Mouse (Mus musculus) mesoderm, embryonic 11.5 days (tissue): Measurements from ENCODE around the gene Socs5.

ENCODE experiments used
- DNase-seq: peaks from one replicate; pipeline ENCODE4 v3.0.0-alpha.2; 2012; ENCODE audit warnings: low read depth, low spot score

Gene Socs5

DNA sequence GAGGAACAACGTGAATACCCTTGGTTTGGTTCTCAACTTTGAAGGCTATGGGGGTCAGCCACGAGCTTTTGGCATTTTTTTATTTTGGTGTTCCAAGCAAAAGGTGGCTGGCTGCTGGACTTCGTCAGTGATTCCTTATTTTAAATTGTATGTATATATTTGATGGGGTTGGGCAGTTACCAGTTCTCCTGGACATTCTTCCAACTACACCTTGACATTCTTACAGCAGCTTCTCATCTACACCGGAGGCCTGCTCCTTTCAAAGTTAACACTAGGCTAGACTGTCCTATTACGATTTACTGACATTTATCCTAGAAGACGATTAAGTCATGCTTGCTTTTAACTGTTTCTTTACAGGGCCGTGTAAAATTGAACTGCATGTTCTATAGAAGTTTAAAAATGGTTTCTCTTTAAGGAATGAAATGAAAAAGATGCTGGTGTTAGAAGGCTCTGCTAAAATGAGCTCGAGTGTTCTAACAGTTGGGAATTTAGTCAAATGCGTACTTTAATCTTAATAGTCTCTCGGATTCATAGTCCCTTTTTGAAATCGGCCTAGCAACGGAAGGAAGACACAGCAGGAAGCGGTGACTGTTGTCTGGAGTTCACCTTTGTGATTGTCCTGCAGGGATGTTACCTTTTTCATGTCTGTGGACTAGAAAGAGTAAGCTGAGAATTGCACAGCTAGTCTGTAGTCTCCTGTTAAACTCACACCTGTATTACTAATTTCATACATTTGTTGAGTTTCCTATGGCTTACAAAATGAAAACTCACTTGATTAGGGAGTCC is 1.2 kb downstream of the Socs5 start:
- no peak for DNase-seq

DNA sequence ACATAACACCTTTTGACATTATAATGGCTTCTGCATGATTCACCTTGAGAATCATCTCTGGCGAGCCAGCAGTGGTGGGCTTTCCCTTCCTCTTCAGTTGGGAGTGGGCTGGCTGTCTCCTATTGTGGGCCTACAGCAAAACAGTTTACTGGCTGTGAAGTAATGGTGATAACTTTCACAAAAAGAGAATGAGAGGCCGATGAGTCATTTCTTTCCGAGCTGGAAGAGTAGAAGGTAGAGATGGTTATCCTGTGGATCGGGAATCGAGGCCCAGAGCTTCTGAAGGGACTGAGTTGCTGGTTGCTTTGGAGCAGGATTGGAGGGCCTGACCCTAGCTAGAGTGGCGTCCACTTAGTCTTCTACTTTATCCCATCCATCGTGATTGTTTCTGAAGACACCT is 2.0 kb downstream of the Socs5 start:
- DNase-seq: no peak

DNA sequence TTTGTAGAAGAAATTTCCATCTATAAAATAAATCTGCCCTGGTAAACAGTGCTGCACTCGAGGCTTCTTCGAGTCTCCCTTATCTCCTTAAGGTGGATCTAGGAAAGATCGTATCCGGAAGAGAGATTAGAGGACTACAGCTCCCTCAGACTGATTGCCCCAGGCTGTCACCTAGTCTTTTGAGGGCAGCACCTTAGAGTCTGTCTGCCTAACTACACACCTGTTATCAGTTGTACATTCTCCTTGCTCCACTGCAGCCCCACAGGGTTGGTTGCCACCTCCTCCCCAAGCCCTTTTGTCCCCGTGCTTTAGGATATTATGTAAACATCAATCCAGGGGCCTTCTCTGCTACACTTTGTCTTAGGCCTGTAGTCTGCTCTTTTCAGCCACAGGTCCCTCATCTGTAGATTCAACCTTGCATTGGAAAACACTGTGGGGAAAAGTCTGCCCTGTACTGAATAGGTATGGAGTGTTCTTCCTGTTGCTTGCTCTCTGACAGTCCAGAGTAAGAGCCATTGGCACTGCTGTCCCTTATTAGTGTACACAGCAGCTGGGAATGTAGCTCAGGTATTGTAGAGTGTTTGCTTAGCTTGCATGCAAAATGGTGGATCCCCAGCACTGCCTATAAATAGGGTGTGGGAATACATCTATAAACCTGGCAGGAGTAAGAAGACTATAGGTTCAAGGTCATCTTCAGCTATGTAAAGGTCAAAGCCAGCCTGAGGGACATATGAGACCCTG is 5.5 kb downstream of the Socs5 start:
- no peak for DNase-seq

DNA sequence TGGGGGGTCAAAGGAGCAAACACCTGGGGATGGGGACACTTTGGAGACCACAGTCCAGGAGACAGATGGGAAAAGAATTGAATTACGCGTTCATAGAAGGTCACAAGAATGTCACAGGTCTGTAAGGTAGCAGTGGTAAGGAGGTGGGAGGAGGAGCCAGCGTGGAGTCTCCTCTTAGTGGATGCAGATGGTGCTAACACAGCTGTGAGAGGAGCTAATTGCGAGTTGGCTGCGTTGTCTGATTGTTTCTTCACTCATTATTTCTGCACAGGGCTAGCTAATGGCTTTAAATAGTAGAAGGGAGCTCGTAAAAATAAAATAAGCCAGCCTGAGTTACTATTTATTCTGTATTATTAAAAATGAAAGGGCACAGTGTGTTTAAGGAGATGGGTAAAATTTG is 8.1 kb downstream of the Socs5 start:
- DNase-seq: no peak

DNA sequence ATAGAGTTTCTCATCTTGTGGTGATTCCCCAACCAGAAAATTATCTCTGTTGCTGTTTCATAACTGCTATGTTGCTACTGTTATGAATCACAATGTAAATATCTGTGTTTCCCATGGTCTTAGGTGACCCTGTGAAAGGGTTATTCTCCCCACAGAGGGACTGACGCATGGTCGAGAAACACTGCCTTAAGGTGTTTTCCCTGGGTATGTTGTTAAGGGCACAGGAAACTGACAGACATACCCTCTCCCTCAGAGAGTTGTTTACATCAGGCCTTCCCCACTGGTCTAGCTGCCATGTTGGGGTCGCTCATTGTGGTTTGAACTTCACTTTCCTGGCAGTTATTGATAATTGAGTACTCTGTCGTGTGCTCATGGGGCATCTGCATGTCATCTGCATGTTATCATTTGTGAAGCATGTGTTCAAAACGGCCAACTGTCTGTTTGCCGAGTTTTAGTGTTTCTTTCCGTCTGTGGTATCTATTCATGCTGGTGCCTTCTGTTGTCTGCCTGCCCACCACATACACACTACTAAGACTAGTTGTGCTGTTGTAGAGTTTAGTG is 11.6 kb downstream of the Socs5 start:
- no peak for DNase-seq

DNA sequence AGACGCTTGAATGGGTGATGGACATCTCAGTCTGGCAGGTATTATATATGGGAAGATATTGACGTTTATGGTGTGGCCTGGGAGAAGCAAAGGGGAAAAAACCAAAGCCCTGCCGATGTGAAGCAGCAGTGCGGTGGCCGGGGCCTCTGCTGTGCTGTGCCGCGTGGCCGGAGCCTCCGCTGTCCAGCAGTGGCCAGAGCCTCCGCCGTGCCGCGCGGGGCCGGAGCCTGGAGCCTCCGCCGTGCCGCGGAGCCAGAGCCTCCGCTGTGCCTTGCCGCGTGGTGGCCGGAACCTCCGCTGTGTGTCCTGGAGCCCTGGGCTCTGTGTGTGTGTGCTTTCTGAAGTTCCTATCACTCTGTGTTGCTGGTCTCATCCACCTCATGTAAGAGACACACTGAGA is 17.9 kb downstream of the Socs5 start:
- DNase-seq: no peak

DNA sequence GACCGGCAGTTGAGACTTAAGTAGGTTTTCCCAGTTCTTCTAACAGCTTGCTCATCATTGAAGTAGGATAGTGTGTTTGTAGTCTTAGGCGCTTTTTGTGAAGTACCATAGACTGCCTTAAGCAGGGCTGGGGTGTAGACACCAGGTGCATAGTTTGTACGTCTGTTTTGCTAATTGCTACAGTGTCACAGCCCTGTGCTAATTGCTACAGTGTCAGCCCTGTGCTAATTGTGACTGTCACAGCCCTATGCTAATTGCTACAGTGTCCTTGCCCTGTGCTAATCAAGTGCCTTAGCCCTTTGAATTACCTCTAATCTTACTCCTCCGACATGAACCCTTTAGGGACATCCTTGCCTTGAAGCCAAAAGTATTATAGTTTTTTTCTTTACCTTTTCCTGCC is 24.8 kb downstream of the Socs5 start:
- DNase-seq: no peak

DNA sequence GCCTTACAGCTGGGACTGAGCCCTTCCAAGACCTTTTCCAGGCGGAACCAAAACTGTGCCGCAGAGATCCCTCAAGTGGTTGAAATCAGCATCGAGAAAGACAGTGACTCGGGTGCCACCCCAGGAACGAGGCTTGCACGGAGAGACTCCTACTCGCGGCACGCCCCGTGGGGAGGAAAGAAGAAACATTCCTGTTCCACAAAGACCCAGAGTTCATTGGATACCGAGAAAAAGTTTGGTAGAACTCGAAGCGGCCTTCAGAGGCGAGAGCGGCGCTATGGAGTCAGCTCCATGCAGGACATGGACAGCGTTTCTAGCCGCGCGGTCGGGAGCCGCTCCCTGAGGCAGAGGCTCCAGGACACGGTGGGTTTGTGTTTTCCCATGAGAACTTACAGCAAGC is 26.3 kb downstream of the Socs5 start:
- peak; percentile 6 for DNase-seq

DNA sequence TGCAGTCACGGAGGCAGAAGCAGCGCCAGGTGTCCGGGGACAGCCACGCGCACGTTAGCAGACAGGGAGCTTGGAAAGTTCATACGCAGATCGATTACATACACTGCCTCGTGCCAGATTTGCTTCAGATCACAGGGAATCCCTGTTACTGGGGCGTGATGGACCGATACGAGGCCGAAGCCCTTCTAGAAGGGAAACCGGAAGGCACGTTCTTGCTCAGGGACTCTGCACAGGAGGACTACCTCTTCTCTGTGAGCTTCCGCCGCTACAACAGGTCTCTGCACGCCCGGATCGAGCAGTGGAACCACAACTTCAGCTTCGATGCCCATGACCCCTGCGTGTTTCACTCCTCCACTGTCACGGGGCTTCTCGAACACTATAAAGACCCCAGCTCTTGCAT is 27.2 kb downstream of the Socs5 start:
- no peak for DNase-seq

DNA sequence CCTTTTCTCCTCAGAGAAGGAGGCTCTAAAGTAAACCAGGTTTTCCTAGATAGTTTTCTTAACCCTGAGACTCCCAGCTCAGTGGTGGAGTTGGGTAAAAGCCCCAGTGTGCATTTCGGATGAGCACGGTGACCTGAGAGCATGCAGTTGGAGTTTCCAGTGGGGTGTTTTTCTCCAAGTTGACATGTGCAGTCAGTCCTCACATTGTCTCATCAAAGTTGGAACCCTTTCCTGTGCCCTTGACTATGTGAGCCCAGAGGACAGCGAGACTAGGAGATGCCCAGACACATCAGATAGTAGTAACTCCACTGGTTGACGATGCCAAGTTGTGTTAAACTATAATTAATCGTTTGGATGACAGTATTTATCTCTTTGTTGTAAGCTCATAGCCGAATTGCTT is 28.3 kb downstream of the Socs5 start:
- DNase-seq: no peak

DNA sequence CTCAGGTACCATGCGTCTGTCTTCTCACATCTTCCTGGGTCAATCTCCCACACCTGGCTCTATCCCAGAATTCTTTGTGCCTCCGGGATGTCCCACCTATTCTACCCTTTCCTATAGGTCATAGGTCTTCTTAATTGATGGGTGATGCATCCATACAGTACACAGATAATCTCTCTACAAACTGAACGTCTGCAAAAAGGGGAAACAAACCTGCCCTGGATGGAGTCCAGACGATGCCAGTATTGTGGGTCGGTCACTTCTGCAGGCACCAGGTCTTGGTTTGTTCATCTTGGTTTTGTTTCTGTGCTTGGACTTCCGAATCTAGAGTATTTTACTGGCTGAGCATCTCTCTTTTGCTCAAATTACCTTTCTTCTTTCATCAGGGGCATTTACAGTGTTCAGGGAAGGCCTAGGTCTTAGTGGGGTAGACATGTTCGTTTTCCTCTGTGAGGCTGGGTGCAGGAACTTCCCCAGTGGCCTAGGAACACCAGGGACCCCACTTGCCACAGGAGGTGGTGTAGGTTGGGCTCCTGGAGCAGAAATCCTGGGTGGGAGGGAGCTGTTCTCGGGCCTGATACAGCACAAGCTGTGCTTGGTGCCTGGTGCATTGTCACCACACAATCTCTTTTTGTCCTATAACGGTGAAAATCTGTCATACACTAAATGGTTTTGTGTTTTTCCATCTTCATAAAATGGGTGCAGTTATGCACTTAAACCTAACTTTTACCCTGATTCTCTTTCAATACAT is 33.9 kb downstream of the Socs5 start:
- DNase-seq: no peak

DNA sequence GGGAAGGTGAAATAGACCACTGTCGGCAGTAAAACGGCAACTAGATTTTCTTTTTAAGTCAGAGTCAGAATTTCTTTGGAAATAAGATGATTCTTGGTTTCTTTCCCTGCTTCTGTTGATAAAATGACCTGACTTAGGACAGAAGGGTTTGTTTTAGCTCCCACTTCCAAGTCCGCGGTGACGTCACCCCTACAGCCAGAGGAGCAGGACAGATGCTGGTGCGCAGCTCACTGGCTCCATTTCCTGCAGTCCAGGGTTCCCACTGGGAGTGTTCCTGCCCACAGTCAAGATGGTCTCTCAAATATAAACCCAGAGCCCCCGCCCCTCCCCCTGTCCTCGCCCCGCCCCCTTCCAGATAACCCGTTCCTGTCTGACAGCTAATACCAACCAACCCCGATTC is 34.8 kb downstream of the Socs5 start:
- no peak for DNase-seq

DNA sequence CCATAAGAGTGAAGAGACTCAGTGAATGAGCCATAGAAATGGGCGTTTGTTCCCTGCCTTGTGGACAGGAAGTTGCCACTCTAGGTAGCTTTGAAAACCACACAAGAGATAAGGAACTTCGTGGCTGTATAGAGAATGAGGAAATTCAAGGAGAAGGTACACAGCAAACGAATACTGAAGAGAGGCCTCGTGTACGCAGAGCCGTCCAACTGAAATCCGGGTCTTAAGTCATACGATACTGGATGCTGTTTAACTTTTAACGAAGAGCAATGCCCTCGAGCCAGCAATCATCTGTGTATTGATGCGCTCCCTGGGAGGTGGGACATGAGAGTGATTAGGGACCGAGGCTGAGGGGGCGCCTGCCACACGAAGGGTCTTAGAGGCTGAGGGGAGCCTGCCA is 35.7 kb downstream of the Socs5 start:
- DNase-seq: no peak

DNA sequence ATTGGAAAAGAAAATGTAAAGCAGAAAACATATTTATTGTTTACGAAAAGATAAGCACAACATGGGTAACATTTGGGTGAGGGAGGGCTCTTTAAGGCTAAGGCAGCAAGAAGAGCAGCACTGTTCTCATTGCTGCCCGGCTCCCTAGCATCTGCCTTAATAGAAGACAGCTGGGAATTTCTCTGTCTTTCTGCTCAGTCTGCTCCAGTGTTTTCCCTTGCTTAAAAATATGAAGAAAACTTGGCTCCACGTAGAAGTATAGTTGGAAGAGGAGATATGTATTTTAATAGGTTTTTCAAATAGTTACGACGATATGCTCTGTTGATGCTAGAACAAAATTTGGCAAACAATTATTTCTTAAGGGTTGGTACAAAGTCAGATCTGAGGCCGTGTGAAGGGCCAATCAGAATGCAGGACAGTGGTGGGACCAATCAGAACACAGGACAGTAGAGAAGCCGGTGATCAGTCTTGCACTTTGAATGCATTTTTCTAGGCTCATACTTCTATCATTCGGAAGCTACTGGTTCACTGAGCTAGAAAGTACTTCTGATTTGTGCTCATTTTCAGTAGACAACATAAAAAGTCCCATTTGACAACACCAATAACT is 39.0 kb downstream of the Socs5 start:
- no peak for DNase-seq

DNA sequence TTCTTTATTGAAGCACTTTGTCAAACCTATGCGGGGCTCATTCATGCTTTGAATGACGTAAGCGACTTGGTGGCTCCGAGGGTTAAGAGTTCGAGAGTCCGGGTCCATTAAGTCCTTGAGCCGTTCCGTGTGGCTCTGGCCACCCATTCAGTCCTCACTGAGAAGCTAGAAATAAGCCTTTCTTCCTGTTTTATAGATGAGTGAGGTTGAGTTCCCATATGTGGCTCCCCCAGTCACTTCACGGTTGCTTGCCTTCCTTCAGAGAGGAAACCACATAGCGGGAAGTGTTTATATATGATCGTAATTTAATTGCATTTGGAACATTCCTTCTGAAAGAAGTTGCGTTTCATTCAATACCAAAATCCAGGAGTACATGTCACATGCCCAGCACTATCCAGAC is 42.3 kb downstream of the Socs5 start:
- no peak for DNase-seq

DNA sequence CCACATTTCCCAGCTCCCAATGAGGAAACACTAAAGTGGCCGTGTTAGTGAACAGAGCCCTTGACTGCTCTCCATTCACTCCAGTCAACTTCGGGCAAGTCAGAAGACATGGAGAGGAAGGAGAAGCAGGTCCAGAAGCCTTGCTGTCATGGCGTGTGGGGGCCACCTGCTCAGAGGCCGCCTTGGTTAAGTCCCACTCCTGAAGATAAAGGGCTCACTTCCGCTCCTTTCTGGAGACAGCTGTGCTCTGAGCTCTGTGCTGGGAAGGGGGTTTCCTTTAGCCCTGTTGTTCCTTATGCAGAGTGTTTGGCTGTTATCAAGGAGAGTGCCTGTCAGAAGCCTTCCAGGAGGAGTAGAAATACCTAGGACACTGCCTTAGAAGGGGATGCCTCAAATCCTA is 45.5 kb downstream of the Socs5 start:
- no peak for DNase-seq

DNA sequence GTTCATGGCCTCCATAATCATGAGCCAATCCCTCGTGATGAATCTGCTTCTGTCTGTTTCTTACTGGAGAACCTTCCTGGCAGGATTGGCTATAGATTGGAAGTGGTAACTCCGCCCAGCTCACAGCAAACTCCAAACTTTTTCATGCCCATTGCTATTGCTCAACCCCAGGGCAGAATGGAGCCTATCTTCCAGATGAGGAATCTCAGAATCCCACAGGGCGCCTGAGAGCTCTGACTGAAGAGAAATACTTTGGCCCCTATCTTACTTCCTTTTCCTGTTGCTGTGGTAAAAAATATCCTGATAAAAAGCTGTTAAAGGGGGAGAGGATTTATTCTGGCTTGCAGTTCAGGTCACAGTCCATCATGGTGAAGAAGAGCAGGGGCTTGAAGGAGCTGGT is 48.2 kb downstream of the Socs5 start:
- no peak for DNase-seq

DNA sequence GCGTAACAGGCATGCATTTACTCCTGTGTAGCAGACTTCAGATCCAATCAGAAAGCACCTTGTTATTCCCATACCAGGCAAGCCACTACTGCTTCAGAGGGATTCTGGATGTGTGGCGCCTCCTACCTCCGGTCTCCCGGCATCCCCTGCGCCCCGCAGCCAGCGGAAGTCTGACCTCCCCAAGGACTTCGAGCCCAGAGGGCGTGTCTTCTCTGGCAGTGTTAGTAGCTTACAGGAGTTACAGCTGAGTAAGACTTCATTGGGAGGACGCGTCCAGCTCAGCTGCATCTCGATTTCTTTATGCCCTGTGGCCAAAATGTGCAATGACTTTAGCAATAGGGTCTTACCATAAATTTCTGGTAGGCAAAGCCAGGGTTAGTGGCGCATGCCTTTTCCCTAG is 50.3 kb downstream of the Socs5 start:
- no peak for DNase-seq

DNA sequence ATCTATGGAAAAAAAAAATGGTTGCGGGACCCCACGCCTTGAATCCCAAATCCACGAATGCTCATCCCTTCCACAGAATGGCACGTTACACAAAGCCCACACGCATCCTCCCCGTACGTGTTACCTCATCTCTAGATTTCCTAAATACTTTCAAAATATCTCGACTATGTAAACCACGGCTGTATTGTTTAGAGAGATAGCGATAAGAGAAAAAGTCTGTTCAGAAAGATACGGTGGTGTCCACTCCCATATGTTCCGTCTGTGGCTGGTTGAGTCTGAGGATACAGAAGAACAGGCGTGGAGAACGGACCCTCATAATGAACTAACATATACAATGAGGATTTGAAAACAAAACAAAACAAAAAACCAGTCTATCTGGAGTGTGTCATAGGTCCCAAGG is 51.1 kb downstream of the Socs5 start:
- DNase-seq: no peak

DNA sequence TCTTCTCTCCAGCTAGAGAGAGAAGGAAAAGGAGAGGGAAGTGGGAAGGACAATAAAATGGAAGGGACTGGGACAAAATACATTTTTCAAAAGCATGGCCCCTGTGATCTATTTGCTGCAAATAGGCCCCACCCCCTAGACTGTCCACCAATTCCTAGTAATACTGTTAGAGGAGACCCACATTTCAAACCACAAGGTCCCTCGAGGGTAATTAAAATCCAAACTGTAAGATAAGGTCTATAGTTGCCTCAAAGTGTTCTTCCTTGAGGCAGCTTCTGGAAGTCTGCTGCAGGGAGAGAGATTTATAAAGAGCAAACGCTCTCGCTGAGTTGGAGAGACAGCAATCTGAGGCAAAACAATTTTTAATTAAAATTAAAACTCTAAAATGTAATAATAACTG is 52.8 kb downstream of the Socs5 start:
- no peak for DNase-seq

DNA sequence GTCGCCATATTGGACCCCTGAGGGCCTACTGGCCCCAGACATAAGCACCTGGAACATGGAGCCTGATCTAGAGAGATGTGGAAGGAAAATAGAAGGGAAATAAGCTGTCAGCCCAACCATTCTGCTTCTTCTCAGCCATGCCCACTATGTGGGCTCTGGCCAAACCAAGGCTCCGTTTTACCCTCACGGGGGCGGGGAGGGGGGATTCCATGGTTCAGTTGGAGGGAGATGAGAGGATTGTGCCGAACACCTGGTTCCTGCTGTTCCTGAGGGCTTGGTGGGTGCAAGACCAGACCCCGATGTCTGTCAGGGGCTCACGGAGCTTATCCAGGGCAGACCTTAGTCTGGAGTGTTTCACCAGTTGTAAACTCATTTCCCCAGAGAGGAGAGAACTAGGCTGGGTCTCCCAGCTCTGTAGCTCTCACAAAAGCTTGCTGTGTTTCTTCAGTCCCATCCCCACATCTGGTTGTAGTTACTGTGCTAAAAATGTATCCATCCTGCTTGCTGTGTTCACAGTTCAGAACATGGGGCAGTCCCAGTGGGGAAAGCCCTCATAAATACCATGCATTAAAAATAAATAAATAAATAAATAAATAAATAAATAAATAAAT is 56.9 kb downstream of the Socs5 start:
- peak; percentile 55 for DNase-seq

DNA sequence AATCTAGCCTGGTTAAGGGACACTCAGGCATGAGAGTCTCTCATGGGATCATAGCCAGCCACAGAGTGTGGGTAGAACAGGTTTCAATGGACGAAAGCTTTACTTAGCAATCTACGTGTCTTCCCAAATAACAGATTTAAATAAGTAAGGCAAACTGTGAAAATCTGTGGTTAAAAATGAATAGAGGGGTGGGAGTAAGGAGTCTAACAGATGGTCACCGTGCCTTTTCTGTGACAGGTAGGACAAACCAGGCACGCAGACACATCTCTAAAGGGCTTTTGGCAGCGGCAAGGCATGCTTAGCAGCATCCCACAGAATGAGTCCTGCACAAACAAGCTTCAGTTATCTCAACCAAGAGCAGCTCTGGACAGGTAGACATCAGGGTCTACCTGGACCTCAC is 59.9 kb downstream of the Socs5 start:
- DNase-seq: no peak
